Mouse (Mus musculus): ENCODE data around the gene Hist1h2bp. TPM values are rescaled to one million over a fixed set of nuclear protein-coding genes. Genes with fewer than 3 reads are reported as not detected.
"Not testable (repeated sequence)": the region's sequence is repeated elsewhere in the genome, so short reads cannot be mapped to it uniquely, and the experiment has no call there.

The Hist1h2bp gene
- polyA plus RNA-seq, 1 experiment from 2014 or later, result 1.7 TPM

- 80% methylated on average over 3 of the region's 3 CpGs for WGBS
- H3K27me3 ChIP-seq, result no peaks in the 10 kb centered on the region
- H3K27ac ChIP-seq, result no peak overlapping the region
- H3K9ac ChIP-seq, result no peak overlapping the region
- no peak for ATAC-seq (ENCODE audit: insufficient number of reproducible peaks, insufficient read depth, low FRiP score, low TSS enrichment, low read depth)
- H3K4me2 ChIP-seq, result no peak overlapping the region
- no peaks in the 10 kb centered on the region for H3K9me3 ChIP-seq
- no peaks in the 10 kb centered on the region for H3K36me3 ChIP-seq
- no peaks in the 10 kb centered on the region for H3K4me1 ChIP-seq
- no peak overlapping the region for H3K4me3 ChIP-seq
These were observed 41.2 kb downstream of the Hist1h2bp start for GRCm38 (mm10) chr13:21828511-21828910.

GRCm38 (mm10) chr13:21830344-21830743, 43.1 kb downstream of the Hist1h2bp start:
- Histone ChIP-seq H3K9ac (no peak overlapping the region), H3K27me3 (no peaks in the 10 kb centered on the region), H3K36me3 (no peaks in the 10 kb centered on the region), H3K4me1 (no peaks in the 10 kb centered on the region), H3K4me2 (0 out of 2 replicates have a peak overlapping the region, but pooled peaks have one; percentile 2), H3K9me3 (no peaks in the 10 kb centered on the region), H3K27ac (peak overlapping the region; percentile 23; the same call in 1 of the 2 replicates), H3K4me3 (no peak overlapping the region)
- 87% methylated on average over 10 of the region's 10 CpGs for WGBS
- no peak for ATAC-seq (ENCODE audit: insufficient number of reproducible peaks, insufficient read depth, low FRiP score, low TSS enrichment, low read depth)

GRCm38 (mm10) chr13:21831418-21832394, 44.4 kb downstream of the Hist1h2bp start, which contains the start of gene Hist1h4n:
Gene Hist1h4n (minus strand): TSS chr13:21832196.
- not testable (repeated sequence) for H3K36me3 ChIP-seq, H3K9me3 ChIP-seq, H3K4me1 ChIP-seq, H3K27me3 ChIP-seq
- under 1% methylated on average over 26 of the region's 58 CpGs for WGBS
- ATAC-seq (ENCODE audit: insufficient number of reproducible peaks, insufficient read depth, low FRiP score, low TSS enrichment, low read depth), result peak; percentile 83
- Histone ChIP-seq H3K9ac (peak within 1 kb of the TSS; percentile 49; the same call in 1 of the 2 replicates), H3K27ac (peak within 1 kb of the TSS; percentile 66), H3K4me3 (peak within 1 kb of the TSS; percentile 29; the same call in 1 of the 2 replicates), H3K4me2 (peak within 1 kb of the TSS; percentile 50)

GRCm38 (mm10) chr13:21833461-21833860, 46.2 kb downstream of the Hist1h2bp start, which contains the start of the genes Hist1h2ap and Hist1h2br:
Gene Hist1h2ap (minus strand): TSS chr13:21833507.
Gene Hist1h2br (plus strand): TSS chr13:21833743.
- H3K9ac ChIP-seq, H3K36me3 ChIP-seq: not testable (repeated sequence)
- no CpG with 5 or more reads among the region's 24 CpGs for WGBS

More at GRCm38 (mm10) chr13:21833461-21833860, 46.2 kb downstream of the Hist1h2bp start, which contains the start of the genes Hist1h2ap and Hist1h2br:
- not testable (repeated sequence) for H3K9me3 ChIP-seq, H3K27ac ChIP-seq, H3K27me3 ChIP-seq, H3K4me1 ChIP-seq, H3K4me3 ChIP-seq, H3K4me2 ChIP-seq
- ATAC-seq (ENCODE audit: insufficient number of reproducible peaks, insufficient read depth, low FRiP score, low TSS enrichment, low read depth), result peak; percentile 92

Small RNA genes lying within 50 kb of the gene (microRNA-seq; reads per million reads assigned to microRNA genes)
- gene Gm19658 (not detected), gene Gm44346 (not detected), gene Gm44454 (not detected), gene Gm44466 (not detected)

Other genes starting within 250 kb of the Hist1h2bp start
- gene Olfr1366, start 244.7 kb upstream of the Hist1h2bp start, polyA plus RNA-seq (2015; fragmentation: Nextera tagmentation; extraction: Ambion mirVana), result 0.17 and 0.36 TPM in 2 replicates
- gene Olfr1535, start 227.6 kb upstream of the Hist1h2bp start, polyA plus RNA-seq (2015; fragmentation: Nextera tagmentation; extraction: Ambion mirVana), result 0.08 TPM in 1 of 2 replicates, not detected in the other
- not detected in 2 replicates for gene Olfr1364, start 205.7 kb upstream of the Hist1h2bp start, polyA plus RNA-seq (2015; fragmentation: Nextera tagmentation; extraction: Ambion mirVana)
- gene Olfr1362, start 173.4 kb upstream of the Hist1h2bp start, polyA plus RNA-seq (2015; fragmentation: Nextera tagmentation; extraction: Ambion mirVana), result not detected in 2 replicates
- 0.28 TPM in 1 of 2 replicates, not detected in the other for gene Olfr11, start 144.9 kb upstream of the Hist1h2bp start, polyA plus RNA-seq (2015; fragmentation: Nextera tagmentation; extraction: Ambion mirVana)
- gene Olfr1361, start 124.1 kb upstream of the Hist1h2bp start, polyA plus RNA-seq (2015; fragmentation: Nextera tagmentation; extraction: Ambion mirVana), result 0.10 TPM in 1 of 2 replicates, not detected in the other
- not detected in 2 replicates for gene Olfr1360, start 110.1 kb upstream of the Hist1h2bp start, polyA plus RNA-seq (2015; fragmentation: Nextera tagmentation; extraction: Ambion mirVana)
- gene Olfr1359, start 89.3 kb upstream of the Hist1h2bp start, polyA plus RNA-seq (2015; fragmentation: Nextera tagmentation; extraction: Ambion mirVana), result not detected in 2 replicates
- 2.1 and 5.2 TPM in 2 replicates for gene Hist1h2bl, start 71.3 kb upstream of the Hist1h2bp start, polyA plus RNA-seq (2015; fragmentation: Nextera tagmentation; extraction: Ambion mirVana)
- 48.1 and 52.2 TPM in 2 replicates for gene Hist1h2ai, start 71.0 kb upstream of the Hist1h2bp start, polyA plus RNA-seq (2015; fragmentation: Nextera tagmentation; extraction: Ambion mirVana)
- gene Hist1h3h, start 69.8 kb upstream of the Hist1h2bp start, polyA plus RNA-seq (2015; fragmentation: Nextera tagmentation; extraction: Ambion mirVana), result 10.0 and 21.3 TPM in 2 replicates
- 4.2 and 7.3 TPM in 2 replicates for gene Hist1h2bm, start 65.4 kb upstream of the Hist1h2bp start, polyA plus RNA-seq (2015; fragmentation: Nextera tagmentation; extraction: Ambion mirVana)
- gene Hist1h4j, start 52.4 kb upstream of the Hist1h2bp start, polyA plus RNA-seq (2015; fragmentation: Nextera tagmentation; extraction: Ambion mirVana), result 1.0 and 2.2 TPM in 2 replicates
- 3.0 and 6.7 TPM in 2 replicates for gene Hist1h4k, start 37.0 kb upstream of the Hist1h2bp start, polyA plus RNA-seq (2015; fragmentation: Nextera tagmentation; extraction: Ambion mirVana)
- 33.2 and 47.8 TPM in 2 replicates for gene Hist1h2ak, start 33.6 kb upstream of the Hist1h2bp start, polyA plus RNA-seq (2015; fragmentation: Nextera tagmentation; extraction: Ambion mirVana)
- 6.2 and 6.6 TPM in 2 replicates for gene Hist1h2bn, start 33.3 kb upstream of the Hist1h2bp start, polyA plus RNA-seq (2015; fragmentation: Nextera tagmentation; extraction: Ambion mirVana)
- 30.2 and 32.9 TPM in 2 replicates for gene Hist1h1b, start 6.8 kb upstream of the Hist1h2bp start, polyA plus RNA-seq (2015; fragmentation: Nextera tagmentation; extraction: Ambion mirVana)
- 128 and 155 TPM in 2 replicates for gene Hist1h3i, start 4.1 kb upstream of the Hist1h2bp start, polyA plus RNA-seq (2015; fragmentation: Nextera tagmentation; extraction: Ambion mirVana)
- 10.9 and 15.4 TPM in 2 replicates for gene Hist1h2an, start 243 bp upstream of the Hist1h2bp start, polyA plus RNA-seq (2015; fragmentation: Nextera tagmentation; extraction: Ambion mirVana)
- gene Hist1h2bq, start 22.7 kb downstream of the Hist1h2bp start, polyA plus RNA-seq (2015; fragmentation: Nextera tagmentation; extraction: Ambion mirVana), result 21.6 and 33.1 TPM in 2 replicates
- gene Hist1h2ao, start 23.0 kb downstream of the Hist1h2bp start, polyA plus RNA-seq (2015; fragmentation: Nextera tagmentation; extraction: Ambion mirVana), result not detected in 2 replicates
- gene Hist1h4m, start 24.3 kb downstream of the Hist1h2bp start, polyA plus RNA-seq (2015; fragmentation: Nextera tagmentation; extraction: Ambion mirVana), result not detected in 2 replicates
- 14.7 and 15.3 TPM in 2 replicates for gene Hist1h4n, start 44.7 kb downstream of the Hist1h2bp start, polyA plus RNA-seq (2015; fragmentation: Nextera tagmentation; extraction: Ambion mirVana)
- 3,982 and 4,261 TPM in 2 replicates for gene Hist1h2ap, start 46.0 kb downstream of the Hist1h2bp start, polyA plus RNA-seq (2015; fragmentation: Nextera tagmentation; extraction: Ambion mirVana)
- gene Hist1h2br, start 46.3 kb downstream of the Hist1h2bp start, polyA plus RNA-seq (2015; fragmentation: Nextera tagmentation; extraction: Ambion mirVana), result 23.0 and 34.3 TPM in 2 replicates
- 16.8 and 18.0 TPM in 2 replicates for gene Zfp184, start 157.6 kb downstream of the Hist1h2bp start, polyA plus RNA-seq (2015; fragmentation: Nextera tagmentation; extraction: Ambion mirVana)
- 0.31 TPM in 1 of 2 replicates, not detected in the other for gene Pom121l2, start 193.7 kb downstream of the Hist1h2bp start, polyA plus RNA-seq (2015; fragmentation: Nextera tagmentation; extraction: Ambion mirVana)
- 0.59 and 1.2 TPM in 2 replicates for gene Prss16, start 222.3 kb downstream of the Hist1h2bp start, polyA plus RNA-seq (2015; fragmentation: Nextera tagmentation; extraction: Ambion mirVana)
- 5.2 and 5.4 TPM in 2 replicates for gene Hist1h2ah, start 248.1 kb downstream of the Hist1h2bp start, polyA plus RNA-seq (2015; fragmentation: Nextera tagmentation; extraction: Ambion mirVana)
- gene Hist1h2bk, start 248.4 kb downstream of the Hist1h2bp start, polyA plus RNA-seq (2015; fragmentation: Nextera tagmentation; extraction: Ambion mirVana), result 9.5 and 15.3 TPM in 2 replicates

All from embryonic facial prominence, embryonic 13.5 days (tissue).